Mouse (Mus musculus) heart, embryonic 12.5 days (tissue): ENCODE results near the gene Tdgf1. TPM values are rescaled to one million over a fixed set of nuclear protein-coding genes. Genes with fewer than 3 reads are reported as not detected.

Experiments
- ATAC-seq: fragments of 200-750 bp; cut with Nextera tagmentation; 2 replicates; pipeline ENCODE4 v1.8.0; 2017; ENCODE audit warnings: moderate TSS enrichment, moderate library complexity; ENCODE audit not compliant: insufficient number of reproducible peaks, low FRiP score
- H3K27ac ChIP-seq: fragments of 300-500 bp; sonication (generic); 2 replicates; pipeline ENCODE4 v1.5.1; 2016; ENCODE audit warnings: mild to moderate bottlenecking, moderate library complexity; ENCODE audit not compliant: poor library complexity, severe bottlenecking
- H3K27me3 ChIP-seq: fragments of 300-500 bp; sonication (generic); replicated peaks from 2 replicates; pipeline ENCODE4 v1.6.1; 2016; ENCODE audit warnings: mild to moderate bottlenecking, moderate library complexity
- H3K36me3 ChIP-seq: fragments of 300-500 bp; sonication (generic); 2 replicates; pipeline ENCODE4 v1.6.1; 2016; ENCODE audit warnings: mild to moderate bottlenecking, moderate library complexity
- H3K4me1 ChIP-seq: fragments of 300-500 bp; sonication (generic); replicated peaks from 2 replicates; pipeline ENCODE4 v1.6.1; 2016; ENCODE audit warnings: mild to moderate bottlenecking
- H3K4me2 ChIP-seq: fragments of 300-500 bp; sonication (generic); 2 replicates; pipeline ENCODE4 v1.6.1; 2016; ENCODE audit warnings: mild to moderate bottlenecking, moderate library complexity
- H3K4me3 ChIP-seq: fragments of 300-500 bp; sonication (generic); 2 replicates; pipeline ENCODE4 v1.5.1; 2016; ENCODE audit warnings: mild to moderate bottlenecking
- H3K9ac ChIP-seq: fragments of 300-500 bp; sonication (generic); 2 replicates; pipeline ENCODE4 v1.6.1; 2016; ENCODE audit warnings: mild to moderate bottlenecking, moderate library complexity
- H3K9me3 ChIP-seq: fragments of 300-500 bp; sonication (generic); replicated peaks from 2 replicates; pipeline ENCODE4 v1.6.1; 2016; ENCODE audit warnings: mild to moderate bottlenecking, moderate library complexity
- WGBS: fragments of 180-500 bp; shearing (Covaris S2); methylation state at CpG from one replicate; pipeline ENCODE4 v1.1.7; 2016; 5-methylcytosine and 5-hydroxymethylcytosine counted together
- polyA plus RNA-seq: library from polyadenylated mRNA; unstranded; fragments of >200 nt; fragmentation: Nextera tagmentation; extraction: Ambion mirVana; gene quantifications from 2 replicates; pipeline ENCODE4 v1.2.1, GENCODE M21; 2016

Gene Tdgf1
- polyA plus RNA-seq: not detected in 2 replicates

DNA sequence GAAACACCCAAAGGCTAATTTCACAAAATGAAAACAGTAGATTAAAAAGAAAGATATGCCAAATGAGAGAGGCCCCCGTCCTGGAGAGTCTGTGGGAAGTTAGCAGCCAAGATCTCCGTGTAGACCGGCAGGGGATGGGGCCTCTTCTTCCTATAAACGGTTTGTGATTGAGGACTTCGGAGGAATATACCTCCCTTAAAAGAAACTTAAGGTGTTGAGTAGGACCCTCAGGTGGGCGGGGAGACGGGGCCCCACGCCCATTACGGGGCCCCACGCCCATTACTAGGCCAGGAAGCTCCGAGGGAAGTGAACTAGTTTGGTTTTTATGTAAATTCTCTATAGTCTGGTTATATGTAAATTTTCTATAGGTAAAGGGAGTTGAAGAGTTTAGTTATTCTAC is at the start of gene Tdgf1:
Gene Tdgf1 (minus strand): TSS at position 233 of the 400 bp plus-strand sequence.
- 24% methylated on average over 11 of the region's 11 CpGs for WGBS
- peaks cover 18% of the 10 kb centered on the region for H3K27me3 ChIP-seq
- H3K9ac ChIP-seq: no peak within 1 kb of the TSS
- ATAC-seq: no peak
- H3K4me3 ChIP-seq: no peak within 1 kb of the TSS
- H3K4me1 ChIP-seq: peaks cover 27% of the 10 kb centered on the region
- no peak within 1 kb of the TSS for H3K27ac ChIP-seq
- peak within 1 kb of the TSS; percentile 38 for H3K4me2 ChIP-seq
- no peaks in the 10 kb centered on the region for H3K9me3 ChIP-seq
- H3K36me3 ChIP-seq: no peaks in the 10 kb centered on the region

DNA sequence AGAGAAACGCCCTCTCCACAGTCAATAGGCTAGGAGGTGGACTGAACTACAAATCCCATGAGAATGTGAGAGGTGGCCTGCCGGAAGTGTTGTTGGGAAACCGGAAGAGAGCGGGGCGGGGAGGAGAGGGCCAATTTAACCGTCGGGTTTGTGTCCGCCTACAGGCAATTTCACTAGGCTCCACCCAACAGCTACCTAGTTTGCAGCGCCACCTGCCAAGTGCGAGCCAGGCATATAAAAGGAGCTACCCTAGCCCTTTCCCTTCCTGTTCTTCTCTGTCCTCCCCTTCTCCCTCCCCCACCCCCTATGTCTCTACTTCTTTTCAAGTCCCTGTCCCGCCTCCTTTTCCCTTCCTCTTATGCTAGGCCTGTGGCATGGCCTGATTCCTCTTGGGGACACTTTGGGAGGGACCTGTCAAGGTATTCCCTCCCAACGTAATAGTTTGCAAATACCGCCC is 48.8 kb upstream of the Tdgf1 start:
- Histone ChIP-seq H3K4me2 (peak overlapping the region; percentile 72), H3K4me1 (0 out of 2 replicates have a peak, but pooled peaks cover 7% of the 10 kb centered on the region), H3K27ac (peak overlapping the region; percentile 40; the same call in 1 of the 2 replicates), H3K9me3 (no peaks in the 10 kb centered on the region), H3K36me3 (no peaks in the 10 kb centered on the region), H3K4me3 (peak overlapping the region; percentile 52), H3K9ac (0 out of 2 replicates have a peak overlapping the region, but pooled peaks have one; percentile 31), H3K27me3 (no peaks in the 10 kb centered on the region)
- 10% methylated on average over 13 of the region's 13 CpGs for WGBS
- peak; percentile 85 for ATAC-seq

- no peak for ATAC-seq
- Histone ChIP-seq H3K9ac (no peak overlapping the region), H3K9me3 (no peaks in the 10 kb centered on the region), H3K4me1 (0 out of 2 replicates have a peak, but pooled peaks cover 7% of the 10 kb centered on the region), H3K4me3 (no peak overlapping the region), H3K4me2 (no peak overlapping the region), H3K27me3 (no peaks in the 10 kb centered on the region), H3K27ac (no peak overlapping the region), H3K36me3 (no peaks in the 10 kb centered on the region)
- WGBS: 39% methylated on average over 3 of the region's 3 CpGs
These were observed 47.3 kb upstream of the Tdgf1 start for GRCm38 (mm10) chr9:110993281-110993709.

GRCm38 (mm10) chr9:110990204-110990603 is 44.2 kb upstream of the Tdgf1 start, which contains the start of gene Rtp3:
Rtp3 (minus strand) TSS chr9:110990583.
- WGBS: 46% methylated on average over 6 of the region's 6 CpGs
- no peak for ATAC-seq
- Histone ChIP-seq H3K4me2 (no peak within 1 kb of the TSS), H3K9ac (no peak within 1 kb of the TSS), H3K9me3 (0 out of 2 replicates have a peak, but pooled peaks cover 3% of the 10 kb centered on the region), H3K27ac (no peak within 1 kb of the TSS), H3K4me3 (no peak within 1 kb of the TSS), H3K4me1 (0 out of 2 replicates have a peak, but pooled peaks cover 7% of the 10 kb centered on the region), H3K36me3 (no peaks in the 10 kb centered on the region), H3K27me3 (no peaks in the 10 kb centered on the region)

- Histone ChIP-seq H3K27me3 (no peaks in the 10 kb centered on the region), H3K9ac (no peak overlapping the region), H3K4me3 (no peak overlapping the region), H3K36me3 (no peaks in the 10 kb centered on the region), H3K4me2 (no peak overlapping the region), H3K27ac (no peak overlapping the region), H3K9me3 (0 out of 2 replicates have a peak, but pooled peaks cover 3% of the 10 kb centered on the region), H3K4me1 (0 out of 2 replicates have a peak, but pooled peaks cover 7% of the 10 kb centered on the region)
- WGBS: 82% methylated on average over 2 of the region's 2 CpGs
- ATAC-seq: no peak
These were observed 43.6 kb upstream of the Tdgf1 start for GRCm38 (mm10) chr9:110989543-110989942.

DNA sequence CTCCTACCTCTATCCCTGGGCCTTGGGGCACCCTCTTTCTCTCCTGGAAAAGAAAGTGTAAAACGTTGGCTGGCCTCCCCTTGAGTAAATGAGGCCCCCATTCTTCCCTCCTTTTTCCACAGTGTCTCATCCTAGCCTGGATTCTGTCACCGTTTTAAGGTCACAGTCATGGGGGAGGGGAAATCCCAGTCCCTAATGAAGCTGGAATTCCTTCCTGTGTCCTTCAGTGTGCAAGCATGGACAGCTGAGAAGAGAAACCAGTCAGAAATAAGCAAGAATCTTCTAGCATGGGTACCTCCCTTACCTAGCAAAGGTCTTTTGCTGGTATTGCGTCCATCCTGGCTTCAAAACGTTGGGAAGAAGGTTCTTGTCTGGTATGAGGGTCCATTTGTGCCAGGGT is 43.2 kb upstream of the Tdgf1 start:
- H3K4me2 ChIP-seq: no peak overlapping the region
- no peak overlapping the region for H3K9ac ChIP-seq
- 0 out of 2 replicates have a peak, but pooled peaks cover 3% of the 10 kb centered on the region for H3K9me3 ChIP-seq
- no peak overlapping the region for H3K27ac ChIP-seq
- H3K27me3 ChIP-seq: no peaks in the 10 kb centered on the region
- no peak overlapping the region for H3K4me3 ChIP-seq
- no peak for ATAC-seq
- no peaks in the 10 kb centered on the region for H3K36me3 ChIP-seq
- H3K4me1 ChIP-seq: 0 out of 2 replicates have a peak, but pooled peaks cover 7% of the 10 kb centered on the region
- WGBS: 47% methylated on average over 4 of the region's 4 CpGs

GRCm38 (mm10) chr9:110988078-110988477 is 42.1 kb upstream of the Tdgf1 start:
- Histone ChIP-seq H3K36me3 (no peaks in the 10 kb centered on the region), H3K9ac (no peak overlapping the region), H3K4me3 (no peak overlapping the region), H3K27me3 (no peaks in the 10 kb centered on the region), H3K4me1 (0 out of 2 replicates have a peak, but pooled peaks cover 7% of the 10 kb centered on the region), H3K27ac (no peak overlapping the region), H3K4me2 (no peak overlapping the region), H3K9me3 (0 out of 2 replicates have a peak, but pooled peaks cover 3% of the 10 kb centered on the region)
- 78% methylated on average over 3 of the region's 3 CpGs for WGBS
- ATAC-seq: no peak

GRCm38 (mm10) chr9:110987331-110987730 is 41.4 kb upstream of the Tdgf1 start:
- Histone ChIP-seq H3K36me3 (no peaks in the 10 kb centered on the region), H3K4me3 (no peak overlapping the region), H3K4me1 (0 out of 2 replicates have a peak, but pooled peaks cover 7% of the 10 kb centered on the region), H3K27me3 (no peaks in the 10 kb centered on the region), H3K9ac (no peak overlapping the region), H3K4me2 (no peak overlapping the region), H3K27ac (no peak overlapping the region), H3K9me3 (0 out of 2 replicates have a peak, but pooled peaks cover 3% of the 10 kb centered on the region)
- ATAC-seq: no peak
- WGBS: 69% methylated on average over 4 of the region's 4 CpGs

- Histone ChIP-seq H3K4me1 (0 out of 2 replicates have a peak, but pooled peaks cover 7% of the 10 kb centered on the region), H3K36me3 (no peaks in the 10 kb centered on the region), H3K4me3 (no peak overlapping the region), H3K9me3 (0 out of 2 replicates have a peak, but pooled peaks cover 3% of the 10 kb centered on the region), H3K27me3 (no peaks in the 10 kb centered on the region), H3K4me2 (no peak overlapping the region), H3K27ac (no peak overlapping the region), H3K9ac (no peak overlapping the region)
- WGBS: 80% methylated on average over 8 of the region's 8 CpGs
- ATAC-seq: no peak
These were observed 40.0 kb upstream of the Tdgf1 start for GRCm38 (mm10) chr9:110985951-110986350.

- Histone ChIP-seq H3K9me3 (0 out of 2 replicates have a peak, but pooled peaks cover 4% of the 10 kb centered on the region), H3K4me1 (0 out of 2 replicates have a peak, but pooled peaks cover 7% of the 10 kb centered on the region), H3K27me3 (no peaks in the 10 kb centered on the region), H3K27ac (no peak overlapping the region), H3K4me3 (no peak overlapping the region), H3K9ac (no peak overlapping the region), H3K4me2 (no peak overlapping the region), H3K36me3 (no peaks in the 10 kb centered on the region)
- no peak for ATAC-seq
- 93% methylated on average over 5 of the region's 5 CpGs for WGBS
These were observed 39.6 kb upstream of the Tdgf1 start for GRCm38 (mm10) chr9:110985541-110985940.

DNA sequence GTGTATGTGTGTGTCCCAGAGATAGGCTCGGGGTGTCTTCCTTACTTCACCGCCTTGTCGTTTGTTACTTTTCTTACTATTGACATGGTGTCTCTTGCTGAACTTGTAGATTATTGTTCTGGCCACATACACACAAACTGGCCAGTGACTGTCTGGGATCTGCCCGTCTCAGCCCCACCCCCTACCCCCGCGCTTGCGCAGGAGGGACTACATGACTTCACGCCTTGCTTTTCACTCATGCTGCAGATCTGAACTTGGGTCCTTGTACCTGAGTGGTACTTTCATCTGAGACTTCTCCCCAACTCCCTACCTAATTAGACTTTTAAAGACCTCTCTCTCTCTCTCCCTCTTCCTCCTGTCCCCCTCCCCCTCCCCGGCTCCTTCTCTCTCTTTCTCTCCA is 38.1 kb upstream of the Tdgf1 start:
- Histone ChIP-seq H3K36me3 (no peaks in the 10 kb centered on the region), H3K27me3 (no peaks in the 10 kb centered on the region), H3K4me1 (0 out of 2 replicates have a peak, but pooled peaks cover 3% of the 10 kb centered on the region), H3K9ac (no peak overlapping the region), H3K9me3 (0 out of 2 replicates have a peak, but pooled peaks cover 8% of the 10 kb centered on the region), H3K4me3 (no peak overlapping the region), H3K27ac (no peak overlapping the region), H3K4me2 (no peak overlapping the region)
- ATAC-seq: no peak
- 88% methylated on average over 9 of the region's 9 CpGs for WGBS
